Mouse (Mus musculus) gastrocnemius, adult 18-20 months (tissue): Measurements from ENCODE around the gene BC052040. TPM values are rescaled to one million over a fixed set of nuclear protein-coding genes. Genes with fewer than 3 reads are reported as not detected.

Experiments
- DNase-seq: peaks from one replicate; pipeline ENCODE4 v3.0.0; 2021; ENCODE audit warnings: low spot score
- total RNA-seq, 2 experiments: library from RNA; stranded (reverse); gene quantifications; 2 replicates each; pipeline ENCODE4 v1.2.3; 2021

Gene BC052040
- total RNA-seq, 2 experiments from 2014 or later, result 3.7 to 3.8 TPM

- DNase-seq, result no peak
Measured at GRCm38 (mm10) chr2:115600724-115601123, 19.2 kb downstream of the BC052040 start.

GRCm38 (mm10) chr2:115601280-115601679 lies 19.8 kb downstream of the BC052040 start:
- no peak for DNase-seq

- DNase-seq, result no peak
Measured at GRCm38 (mm10) chr2:115602116-115602515, 20.6 kb downstream of the BC052040 start.

- no peak for DNase-seq
Measured at GRCm38 (mm10) chr2:115604132-115604531, 22.6 kb downstream of the BC052040 start.

GRCm38 (mm10) chr2:115605829-115606336 lies 24.4 kb downstream of the BC052040 start:
- peak; percentile 35 for DNase-seq

- DNase-seq, result no peak
Measured at GRCm38 (mm10) chr2:115609020-115609419, 27.5 kb downstream of the BC052040 start.

- no peak for DNase-seq
Measured at GRCm38 (mm10) chr2:115610092-115610491, 28.6 kb downstream of the BC052040 start.

- no peak for DNase-seq
Measured at GRCm38 (mm10) chr2:115610503-115610902, 29.0 kb downstream of the BC052040 start.

- no peak for DNase-seq
Measured at GRCm38 (mm10) chr2:115613830-115614520, 32.5 kb downstream of the BC052040 start.

- no peak for DNase-seq
Measured at GRCm38 (mm10) chr2:115628471-115628870, 47.0 kb downstream of the BC052040 start.

- DNase-seq, result no peak
Measured at GRCm38 (mm10) chr2:115631031-115631434, 49.5 kb downstream of the BC052040 start.

GRCm38 (mm10) chr2:115631826-115632225 lies 50.3 kb downstream of the BC052040 start:
- DNase-seq, result no peak

GRCm38 (mm10) chr2:115650203-115650602 lies 68.7 kb downstream of the BC052040 start:
- no peak for DNase-seq

GRCm38 (mm10) chr2:115659712-115660111 lies 78.2 kb downstream of the BC052040 start:
- no peak for DNase-seq

GRCm38 (mm10) chr2:115660213-115661120 lies 79.0 kb downstream of the BC052040 start:
- no peak for DNase-seq

- no peak for DNase-seq
Measured at GRCm38 (mm10) chr2:115667516-115667915, 86.0 kb downstream of the BC052040 start.

- no peak for DNase-seq
Measured at GRCm38 (mm10) chr2:115673054-115673660, 91.6 kb downstream of the BC052040 start.

- no peak for DNase-seq
Measured at GRCm38 (mm10) chr2:115678786-115679185, 97.3 kb downstream of the BC052040 start.

GRCm38 (mm10) chr2:115685250-115685649 lies 103.7 kb downstream of the BC052040 start:
- no peak for DNase-seq

GRCm38 (mm10) chr2:115687612-115688011 lies 106.1 kb downstream of the BC052040 start:
- no peak for DNase-seq

- DNase-seq, result no peak
Measured at GRCm38 (mm10) chr2:115688282-115688681, 106.8 kb downstream of the BC052040 start.

GRCm38 (mm10) chr2:115693841-115694240 lies 112.3 kb downstream of the BC052040 start:
- no peak for DNase-seq
